29 mouse cellular contexts compared by ENCODE assay signal in the genomic region with DNA sequence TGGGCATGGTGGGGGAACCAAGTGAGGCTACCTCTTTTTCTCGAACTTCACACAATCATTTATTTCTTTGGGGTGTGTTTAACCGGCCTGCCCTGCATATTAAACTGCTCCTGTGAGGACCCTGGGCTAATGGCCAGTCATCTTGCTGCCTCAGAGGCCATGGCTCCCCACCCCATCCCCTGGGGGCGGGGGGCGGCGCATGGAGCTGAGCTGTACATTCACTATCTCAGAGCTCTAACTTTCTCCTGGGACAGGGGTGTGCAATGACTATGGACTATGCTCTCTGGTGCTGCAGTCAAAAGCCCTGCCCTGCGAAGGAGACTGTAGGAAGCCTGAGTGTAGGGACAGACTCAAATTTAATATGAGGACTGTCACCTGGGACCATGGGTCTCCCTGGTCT. TPM values are rescaled to one million over a fixed set of nuclear protein-coding genes. Genes with fewer than 3 reads are reported as not detected.
DNase-seq lines count a peak whose midpoint lies in the region; ATAC-seq and TF ChIP-seq lines count a peak whose summit lies in the region.
"Had no signal": no experiment of that assay in that cellular context is flagged by ENCODE, and none has a peak within 500 bp of the region (broad histone marks: within the 10 kb centered on the region; RNA-seq: fewer than 3 reads in every experiment).

No protein-coding gene starts in this region.

- no peak overlapping the region for H3K9ac ChIP-seq in intestine, embryonic 15.5 days
- no peak overlapping the region for H3K9ac ChIP-seq in intestine, postnatal 0 days (ENCODE audit: low read depth, low read length)
- no peak overlapping the region for H3K9ac ChIP-seq in kidney, embryonic 15.5 days
- H3K9ac ChIP-seq: embryonic facial prominence, embryonic 13.5 days; embryonic facial prominence, embryonic 15.5 days; forebrain, embryonic 12.5 days had no signal

- H3K36me3 ChIP-seq in intestine, embryonic 15.5 days, result no peaks in the 10 kb centered on the region
- H3K36me3 ChIP-seq in intestine, postnatal 0 days (ENCODE audit: control insufficient read depth, insufficient read depth), result no peaks in the 10 kb centered on the region; the same call in 1 of the 2 replicates
- no peaks in the 10 kb centered on the region for H3K36me3 ChIP-seq in kidney, embryonic 15.5 days
- no peaks in the 10 kb centered on the region for H3K36me3 ChIP-seq in limb, embryonic 10.5 days
- H3K36me3 ChIP-seq: embryonic facial prominence, embryonic 13.5 days; embryonic facial prominence, embryonic 15.5 days; forebrain, embryonic 10.5 days; forebrain, embryonic 12.5 days; G1E had no signal

- no peaks in the 10 kb centered on the region for H3K27me3 ChIP-seq in intestine, embryonic 15.5 days (replicated peaks)
- H3K27me3 ChIP-seq in intestine, postnatal 0 days (replicated peaks; ENCODE audit: control insufficient read depth, insufficient read depth, low read length), result no peaks in the 10 kb centered on the region
- H3K27me3 ChIP-seq in kidney, embryonic 15.5 days, result no peaks in the 10 kb centered on the region
- no peaks in the 10 kb centered on the region for H3K27me3 ChIP-seq in limb, embryonic 10.5 days (ENCODE audit: low read depth, poor library complexity, severe bottlenecking)
- H3K27me3 ChIP-seq: CH12.LX; embryonic facial prominence, embryonic 13.5 days; embryonic facial prominence, embryonic 15.5 days; forebrain, embryonic 12.5 days; Patski had no signal

- peaks cover 70% of the 10 kb centered on the region for H3K4me1 ChIP-seq in intestine, embryonic 15.5 days (replicated peaks)
- H3K4me1 ChIP-seq in intestine, postnatal 0 days (replicated peaks; ENCODE audit: control insufficient read depth, insufficient read depth, low read length), result peaks cover 5% of the 10 kb centered on the region; the same call in 1 of the 2 replicates
- H3K4me1 ChIP-seq in kidney, embryonic 15.5 days, result peaks cover 93% of the 10 kb centered on the region
- peaks cover 54% of the 10 kb centered on the region for H3K4me1 ChIP-seq in limb, embryonic 10.5 days

- no peak overlapping the region for H3K4me2 ChIP-seq in intestine, embryonic 15.5 days (replicated peaks)
- no peak overlapping the region for H3K4me2 ChIP-seq in intestine, postnatal 0 days (replicated peaks; ENCODE audit: low read depth)
- H3K4me2 ChIP-seq in kidney, embryonic 15.5 days, result no peak overlapping the region
- H3K4me2 ChIP-seq: embryonic facial prominence, embryonic 13.5 days; embryonic facial prominence, embryonic 15.5 days; forebrain, embryonic 12.5 days had no signal

- intact Hi-C loops in gastrocnemius, adult 2 months (cut with DNase I), result no loop called here
- intact Hi-C loops in gastrocnemius, postnatal 36 days (cut with DNase I), result no loop called here

- peak; percentile 11; the same call in 1 of the 2 replicates for ATAC-seq in intestine, embryonic 15.5 days
- no peak for ATAC-seq in intestine, postnatal 0 days
- no peak for ATAC-seq in kidney, embryonic 15.5 days (replicated peaks; ENCODE audit: low FRiP score)
- ATAC-seq: activated CD4-positive, CD25-positive, alpha-beta regulatory T cell, adult 4 months; CD4-positive, CD25-positive, alpha-beta regulatory T cell, adult 4 months; forebrain, embryonic 14.5 days; Patski had no signal

- H3K4me3 ChIP-seq in gastrocnemius, adult 2 months, result no peak overlapping the region
- no peak overlapping the region for H3K4me3 ChIP-seq in intestine, embryonic 15.5 days (replicated peaks)
- H3K4me3 ChIP-seq in intestine, postnatal 0 days (ENCODE audit: low read depth, low read length), result no peak overlapping the region
- H3K4me3 ChIP-seq in kidney, embryonic 15.5 days (replicated peaks), result no peak overlapping the region
- H3K4me3 ChIP-seq in limb, embryonic 10.5 days, result no peak overlapping the region
- H3K4me3 ChIP-seq: embryonic facial prominence, embryonic 13.5 days; embryonic facial prominence, embryonic 15.5 days; erythroblast, embryonic 14.5 days; forebrain, embryonic 10.5 days; forebrain, embryonic 12.5 days had no signal

- no peaks in the 10 kb centered on the region for H3K9me3 ChIP-seq in intestine, embryonic 15.5 days
- no peaks in the 10 kb centered on the region for H3K9me3 ChIP-seq in intestine, postnatal 0 days (ENCODE audit: control insufficient read depth)
- H3K9me3 ChIP-seq in kidney, embryonic 15.5 days (replicated peaks), result no peaks in the 10 kb centered on the region
- H3K9me3 ChIP-seq in limb, embryonic 10.5 days (replicated peaks), result no peaks in the 10 kb centered on the region
- H3K9me3 ChIP-seq: embryonic facial prominence, embryonic 13.5 days; embryonic facial prominence, embryonic 15.5 days; forebrain, embryonic 10.5 days; forebrain, embryonic 12.5 days had no signal

- 64% methylated on average over 6 of the region's 6 CpGs for WGBS in intestine, embryonic 15.5 days
- 66% methylated on average over 6 of the region's 6 CpGs for WGBS in intestine, postnatal 0 days
- 82% methylated on average over 6 of the region's 6 CpGs for WGBS in kidney, embryonic 15.5 days
- WGBS in limb, embryonic 10.5 days, result 86% methylated on average over 6 of the region's 6 CpGs

- peak; percentile 45 for DNase-seq in gastrocnemius, adult 2 months
- no peak for DNase-seq in gastrocnemius, postnatal 36 days
- DNase-seq in kidney, postnatal 10 days, result peak; percentile 46
- no peak for DNase-seq in limb, embryonic 10.5 days (ENCODE audit: low spot score)
- no peak for DNase-seq in cerebellum, adult 18-20 months
- DNase-seq: adrenal gland, adult 8-10 months; adrenal gland, postnatal 14 days; adrenal gland, postnatal 36 days; B cell, adult 2 months; cerebellum, adult 11-12 months; cerebellum, adult 8-10 months; cerebellum, adult 9-11 months; cerebellum, postnatal 14 days; cerebellum, postnatal 36 days; embryo, embryonic 11 days had no signal

- no peak for TF ChIP-seq CTCF in gastrocnemius, adult 2 months (IDR thresholded peaks at IDR 0.05)
- TF ChIP-seq CTCF in intestine, postnatal 0 days (IDR thresholded peaks at IDR 0.05; ENCODE audit: low read depth), result no peak

- no peak overlapping the region for H3K27ac ChIP-seq in gastrocnemius, adult 2 months
- no peak overlapping the region for H3K27ac ChIP-seq in intestine, embryonic 15.5 days
- H3K27ac ChIP-seq in intestine, postnatal 0 days (ENCODE audit: low read depth, low read length), result no peak overlapping the region
- no peak overlapping the region for H3K27ac ChIP-seq in kidney, embryonic 15.5 days
- peak overlapping the region; percentile 56; the same call in 1 of the 2 replicates for H3K27ac ChIP-seq in limb, embryonic 10.5 days
- H3K27ac ChIP-seq: embryonic facial prominence, embryonic 13.5 days; embryonic facial prominence, embryonic 15.5 days; forebrain, embryonic 10.5 days; forebrain, embryonic 12.5 days had no signal

RNA-seq across cellular contexts. Expression of gene Kazn, which starts 22.2 kb away (rescaled TPM):
- 1 to 10 TPM; 1.5 to 2.3 TPM for total RNA-seq in gastrocnemius, adult 2 months (2021)
- 1 to 10 TPM; 1.8 to 2.6 TPM for total RNA-seq in gastrocnemius, postnatal 36 days (2021)
- 13.6 and 14.0 TPM in 2 replicates for polyA plus RNA-seq in intestine, embryonic 15.5 days (2015; fragmentation: Nextera tagmentation; extraction: Ambion mirVana)
- 17.5 and 20.2 TPM in 2 replicates for polyA plus RNA-seq in intestine, postnatal 0 days (2015; fragmentation: Nextera tagmentation; extraction: Ambion mirVana)
- 15.9 and 16.4 TPM in 2 replicates for polyA plus RNA-seq in kidney, embryonic 15.5 days (2015; fragmentation: Nextera tagmentation; extraction: Ambion mirVana)
- polyA plus RNA-seq in limb, embryonic 10.5 days (2016; fragmentation: Nextera tagmentation; extraction: Ambion mirVana), result 8.8 and 9.3 TPM in 2 replicates
- polyA plus RNA-seq: activated CD4-positive, CD25-positive, alpha-beta regulatory T cell, adult 4 months; CD4-positive, CD25-positive, alpha-beta regulatory T cell, adult 4 months; G1E had no signal

Comparison
In these comparisons a context has a peak if more than half of its experiments do, and no peak if none do; other contexts are left out.
1. DNase-seq: peak in gastrocnemius, adult 2 months (single experiment) and kidney, postnatal 10 days (single experiment); none in gastrocnemius, postnatal 36 days (0 of 2), limb, embryonic 10.5 days (single experiment) and cerebellum, adult 18-20 months (0 of 2).